Mouse (Mus musculus) adrenal gland, adult 18-20 months (tissue): ENCODE results near the gene Sp2. TPM values are rescaled to one million over a fixed set of nuclear protein-coding genes. Genes with fewer than 3 reads are reported as not detected.

ENCODE experiments used
- DNase-seq, 2 experiments: peaks; one replicate each; pipeline ENCODE4 v3.0.0; 2021 to 2022; ENCODE audit warnings: low spot score in 2 of 2
- long read RNA-seq, 2 experiments: library from polyadenylated mRNA; stranded (forward); transcript quantifications; one replicate each; pipeline ENCODE4 v2.0.0; 2021
- total RNA-seq, 2 experiments: library from RNA; stranded (reverse); gene quantifications; 1 replicate in 1 of 2; 2 replicates in 1 of 2; pipeline ENCODE4 v1.2.3; 2021

The Sp2 gene
- total RNA-seq = 10 to 100 TPM; 13.4 to 15.1 TPM
- long read RNA-seq, experiment 1, partial matches to known transcripts = 0 of 19 reads
- long read RNA-seq, experiment 1, other reads (novel, unspliced or antisense) = 16 of 19 reads
- long read RNA-seq, experiment 2, partial matches to known transcripts = 1 of 4 reads
- long read RNA-seq, experiment 2, other reads (novel, unspliced or antisense) = 2 of 4 reads

GRCm38 (mm10) chr11:96982859-96983258 is at the start of gene Sp2:
Gene Sp2 (minus strand): TSS chr11:96982959.
- DNase-seq = no peak

GRCm38 (mm10) chr11:97032499-97032898 is 49.7 kb upstream of the Sp2 start:
- DNase-seq = no peak

- DNase-seq = no peak
Measured at GRCm38 (mm10) chr11:97031977-97032376, 49.2 kb upstream of the Sp2 start.

- DNase-seq = no peak
Measured at GRCm38 (mm10) chr11:97030426-97030825, 47.7 kb upstream of the Sp2 start.

GRCm38 (mm10) chr11:97029686-97030417 is 47.1 kb upstream of the Sp2 start, which contains the start of gene Scrn2:
Gene Scrn2 (plus strand): TSS chr11:97029938.
- peak; percentile 85 for DNase-seq

- DNase-seq = peak; percentile 77 to 84
Measured at GRCm38 (mm10) chr11:97025721-97026344, 43.1 kb upstream of the Sp2 start.

- no peak for DNase-seq
Measured at GRCm38 (mm10) chr11:97024977-97025376, 42.2 kb upstream of the Sp2 start.

GRCm38 (mm10) chr11:97021873-97022484 is 39.2 kb upstream of the Sp2 start:
- peak; percentile 72 to 73 for DNase-seq

GRCm38 (mm10) chr11:97021121-97021765 is 38.5 kb upstream of the Sp2 start:
- no peak for DNase-seq

GRCm38 (mm10) chr11:97019345-97019708 is 36.6 kb upstream of the Sp2 start:
- no peak for DNase-seq

- DNase-seq = peak; percentile 21 to 31
Measured at GRCm38 (mm10) chr11:97018583-97019344, 36.0 kb upstream of the Sp2 start.

- no peak for DNase-seq
Measured at GRCm38 (mm10) chr11:97017696-97018582, 35.2 kb upstream of the Sp2 start.

GRCm38 (mm10) chr11:97013121-97013670 is 30.4 kb upstream of the Sp2 start, which contains the start of gene Sp6:
Gene Sp6 (plus strand): TSS chr11:97013394.
- no peak for DNase-seq

GRCm38 (mm10) chr11:97009198-97009790 is 26.5 kb upstream of the Sp2 start:
- no peak for DNase-seq

GRCm38 (mm10) chr11:97007093-97007794 is 24.5 kb upstream of the Sp2 start:
- DNase-seq = no peak

- no peak for DNase-seq
Measured at GRCm38 (mm10) chr11:97003170-97003569, 20.4 kb upstream of the Sp2 start.

- peak in 1 of 2 experiments; percentile 53 for DNase-seq
Measured at GRCm38 (mm10) chr11:96997380-96997956, 14.7 kb upstream of the Sp2 start.
